Mouse (Mus musculus): Measurements from ENCODE around the gene Afap1. TPM values are rescaled to one million over a fixed set of nuclear protein-coding genes. Genes with fewer than 3 reads are reported as not detected.

Afap1 gene
- polyA plus RNA-seq, 2 experiments, result 19.5 to 20.4 TPM

- H3K4me3 ChIP-seq (replicated peaks; ENCODE audit: low read length), result no peak overlapping the region
- no peak overlapping the region for H3K9ac ChIP-seq (ENCODE audit: low read depth, low read length, severe bottlenecking)
- H3K4me2 ChIP-seq (replicated peaks; ENCODE audit: low read depth, low read length, severe bottlenecking), result no peak overlapping the region
- peaks cover 5% of the 10 kb centered on the region; the same call in 1 of the 2 replicates for H3K4me1 ChIP-seq (ENCODE audit: control insufficient read depth, insufficient read depth, low read length)
- ATAC-seq (ENCODE audit: low FRiP score, low read depth) (no peak), DNase-seq (ENCODE audit: low spot score) (no peak)
- H3K27ac ChIP-seq (replicated peaks; ENCODE audit: low read depth, low read length), result no peak overlapping the region
- H3K36me3 ChIP-seq (ENCODE audit: control insufficient read depth, insufficient read depth, low read length), result peaks cover 32% of the 10 kb centered on the region
- H3K27me3 ChIP-seq (ENCODE audit: control insufficient read depth, insufficient read depth, low read length), result no peaks in the 10 kb centered on the region
- no peak for TF ChIP-seq POLR2A (IDR thresholded peaks at IDR 0.05; ENCODE audit: borderline replicate concordance, extremely low read depth, insufficient read depth, insufficient read length)
- no peaks in the 10 kb centered on the region for H3K9me3 ChIP-seq (ENCODE audit: control insufficient read depth, low read length)
- 87% methylated on average over 6 of the region's 6 CpGs for WGBS
These were observed 46.8 kb downstream of the Afap1 start for GRCm38 (mm10) chr5:35939958-35940357.

GRCm38 (mm10) chr5:35943541-35943940 lies 50.4 kb downstream of the Afap1 start:
- H3K36me3 ChIP-seq (ENCODE audit: control insufficient read depth, insufficient read depth, low read length), result peaks cover 45% of the 10 kb centered on the region
- TF ChIP-seq POLR2A (IDR thresholded peaks at IDR 0.05; ENCODE audit: borderline replicate concordance, extremely low read depth, insufficient read depth, insufficient read length), result no peak
- DNase-seq (ENCODE audit: low spot score) (no peak), ATAC-seq (ENCODE audit: low FRiP score, low read depth) (no peak)
- H3K4me3 ChIP-seq (replicated peaks; ENCODE audit: low read length), result no peak overlapping the region
- H3K4me2 ChIP-seq (replicated peaks; ENCODE audit: low read depth, low read length, severe bottlenecking), result no peak overlapping the region
- WGBS, result 83% methylated on average over 5 of the region's 5 CpGs
- H3K27ac ChIP-seq (replicated peaks; ENCODE audit: low read depth, low read length), result no peak overlapping the region
- H3K9me3 ChIP-seq (ENCODE audit: control insufficient read depth, low read length), result no peaks in the 10 kb centered on the region
- H3K27me3 ChIP-seq (ENCODE audit: control insufficient read depth, insufficient read depth, low read length), result no peaks in the 10 kb centered on the region
- no peak overlapping the region for H3K9ac ChIP-seq (ENCODE audit: low read depth, low read length, severe bottlenecking)
- peaks cover 9% of the 10 kb centered on the region; the same call in 1 of the 2 replicates for H3K4me1 ChIP-seq (ENCODE audit: control insufficient read depth, insufficient read depth, low read length)

- no peak for DNase-seq (ENCODE audit: low spot score)
- 74% methylated on average over 2 of the region's 2 CpGs for WGBS
- no peak overlapping the region for H3K4me2 ChIP-seq (replicated peaks; ENCODE audit: low read depth, low read length, severe bottlenecking)
- H3K9ac ChIP-seq (ENCODE audit: low read depth, low read length, severe bottlenecking), result no peak overlapping the region
- TF ChIP-seq POLR2A (IDR thresholded peaks at IDR 0.05; ENCODE audit: borderline replicate concordance, extremely low read depth, insufficient read depth, insufficient read length), result no peak
- H3K27me3 ChIP-seq (ENCODE audit: control insufficient read depth, insufficient read depth, low read length), result no peaks in the 10 kb centered on the region
- 0 out of 2 replicates have a peak, but pooled peaks cover 5% of the 10 kb centered on the region for H3K4me1 ChIP-seq (ENCODE audit: control insufficient read depth, insufficient read depth, low read length)
- ATAC-seq (ENCODE audit: low FRiP score, low read depth), result no peak
- peaks cover 70% of the 10 kb centered on the region for H3K36me3 ChIP-seq (ENCODE audit: control insufficient read depth, insufficient read depth, low read length)
- H3K4me3 ChIP-seq (replicated peaks; ENCODE audit: low read length), result no peak overlapping the region
- H3K9me3 ChIP-seq (ENCODE audit: control insufficient read depth, low read length), result no peaks in the 10 kb centered on the region
- H3K27ac ChIP-seq (replicated peaks; ENCODE audit: low read depth, low read length), result no peak overlapping the region
These were observed 53.7 kb downstream of the Afap1 start for GRCm38 (mm10) chr5:35946841-35947240.

DNA sequence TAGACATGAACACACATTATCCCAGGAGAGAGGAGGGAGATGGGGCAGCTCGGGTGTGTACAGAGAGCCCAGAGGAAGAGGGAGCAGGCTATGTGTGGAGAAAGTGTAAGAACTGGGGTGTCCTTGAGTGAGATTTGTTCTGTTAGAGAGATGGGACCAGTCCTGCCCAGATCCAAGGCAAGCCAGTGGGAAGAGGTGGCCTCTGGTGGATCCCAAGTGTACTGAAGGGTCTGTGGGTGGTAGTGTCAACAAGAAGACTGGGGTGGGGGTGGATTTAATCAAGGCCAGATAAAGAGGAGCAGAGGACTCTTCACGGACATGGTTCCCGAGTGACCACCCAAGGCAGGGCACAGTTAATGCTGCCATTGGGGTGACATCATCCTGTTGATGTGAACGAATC lies 54.3 kb downstream of the Afap1 start:
- no peak overlapping the region for H3K4me2 ChIP-seq (replicated peaks; ENCODE audit: low read depth, low read length, severe bottlenecking)
- no peak overlapping the region for H3K9ac ChIP-seq (ENCODE audit: low read depth, low read length, severe bottlenecking)
- no peaks in the 10 kb centered on the region for H3K9me3 ChIP-seq (ENCODE audit: control insufficient read depth, low read length)
- no peaks in the 10 kb centered on the region for H3K27me3 ChIP-seq (ENCODE audit: control insufficient read depth, insufficient read depth, low read length)
- H3K4me1 ChIP-seq (ENCODE audit: control insufficient read depth, insufficient read depth, low read length), result 0 out of 2 replicates have a peak, but pooled peaks cover 5% of the 10 kb centered on the region
- H3K27ac ChIP-seq (replicated peaks; ENCODE audit: low read depth, low read length), result no peak overlapping the region
- TF ChIP-seq POLR2A (IDR thresholded peaks at IDR 0.05; ENCODE audit: borderline replicate concordance, extremely low read depth, insufficient read depth, insufficient read length), result no peak
- ATAC-seq (ENCODE audit: low FRiP score, low read depth) (no peak), DNase-seq (ENCODE audit: low spot score) (no peak)
- peaks cover 76% of the 10 kb centered on the region for H3K36me3 ChIP-seq (ENCODE audit: control insufficient read depth, insufficient read depth, low read length)
- H3K4me3 ChIP-seq (replicated peaks; ENCODE audit: low read length), result no peak overlapping the region
- WGBS, result 88% methylated on average over 4 of the region's 4 CpGs

GRCm38 (mm10) chr5:35948225-35948975 lies 55.3 kb downstream of the Afap1 start:
- 69% methylated on average over 15 of the region's 15 CpGs for WGBS
- H3K36me3 ChIP-seq (ENCODE audit: control insufficient read depth, insufficient read depth, low read length), result peaks cover 80% of the 10 kb centered on the region

More at GRCm38 (mm10) chr5:35948225-35948975, 55.3 kb downstream of the Afap1 start:
- DNase-seq (ENCODE audit: low spot score) (no peak), ATAC-seq (ENCODE audit: low FRiP score, low read depth) (no peak)
- H3K9me3 ChIP-seq (ENCODE audit: control insufficient read depth, low read length), result no peaks in the 10 kb centered on the region
- no peak for TF ChIP-seq POLR2A (IDR thresholded peaks at IDR 0.05; ENCODE audit: borderline replicate concordance, extremely low read depth, insufficient read depth, insufficient read length)
- H3K4me2 ChIP-seq (replicated peaks; ENCODE audit: low read depth, low read length, severe bottlenecking), result no peak overlapping the region
- H3K27me3 ChIP-seq (ENCODE audit: control insufficient read depth, insufficient read depth, low read length), result no peaks in the 10 kb centered on the region
- H3K9ac ChIP-seq (ENCODE audit: low read depth, low read length, severe bottlenecking), result no peak overlapping the region
- H3K4me1 ChIP-seq (ENCODE audit: control insufficient read depth, insufficient read depth, low read length), result 0 out of 2 replicates have a peak, but pooled peaks cover 5% of the 10 kb centered on the region
- H3K4me3 ChIP-seq (replicated peaks; ENCODE audit: low read length), result no peak overlapping the region
- H3K27ac ChIP-seq (replicated peaks; ENCODE audit: low read depth, low read length), result no peak overlapping the region
